Mouse (Mus musculus): Measurements from ENCODE around the gene Fblim1.
A peak's percentile ranks its signal among the peaks of the same experiment; 100 is the strongest.

Gene Fblim1

GRCm38 (mm10) chr4:141624983-141625773 is 19.3 kb upstream of the Fblim1 start:
- peak; percentile 47 for DNase-seq (ENCODE audit: low read depth)

DNA sequence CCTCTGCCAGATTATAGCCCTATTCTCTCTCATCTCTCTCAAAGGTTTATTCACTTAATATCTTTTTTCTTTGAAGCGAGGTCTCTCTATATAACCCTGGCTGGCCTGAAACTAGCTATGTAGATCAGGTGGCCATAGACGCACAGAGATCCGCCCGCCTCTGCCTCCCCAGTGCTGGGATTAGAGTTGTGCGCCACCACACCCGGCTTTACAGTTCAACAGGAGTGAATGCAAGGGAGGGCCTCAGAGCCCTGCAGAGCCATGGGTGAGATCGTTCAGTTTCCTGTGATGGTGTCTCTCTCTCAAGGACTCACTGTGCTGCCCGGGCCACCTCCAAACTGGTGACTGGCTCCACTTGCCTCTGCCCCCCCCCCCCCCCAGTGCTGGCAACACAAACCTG is 18.2 kb upstream of the Fblim1 start:
- no peak for DNase-seq (ENCODE audit: low read depth)

DNA sequence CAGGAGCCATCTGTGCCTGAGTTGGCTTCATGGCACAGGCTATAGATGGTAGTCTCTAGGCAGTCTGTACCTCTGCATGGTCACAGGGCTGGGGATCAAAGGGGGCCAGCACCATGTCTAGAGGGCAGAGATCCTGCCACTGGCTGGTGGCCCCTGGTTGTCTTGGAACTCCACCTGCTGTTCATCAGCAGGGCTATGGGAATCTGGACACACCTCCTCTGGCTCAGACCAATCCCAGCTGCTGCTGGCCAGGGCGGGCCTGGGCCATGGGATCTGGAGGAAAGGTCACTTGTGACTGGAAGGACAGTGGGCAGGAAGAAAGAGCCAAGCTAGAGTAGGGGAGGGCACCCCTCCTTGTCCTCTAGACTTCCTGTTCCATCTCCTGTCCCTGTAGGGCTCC is 17.8 kb upstream of the Fblim1 start, which contains the start of gene Slc25a34:
Gene Slc25a34 (minus strand): TSS at position 156 of the 400 bp plus-strand sequence.
- no peak for DNase-seq (ENCODE audit: low read depth)

DNA sequence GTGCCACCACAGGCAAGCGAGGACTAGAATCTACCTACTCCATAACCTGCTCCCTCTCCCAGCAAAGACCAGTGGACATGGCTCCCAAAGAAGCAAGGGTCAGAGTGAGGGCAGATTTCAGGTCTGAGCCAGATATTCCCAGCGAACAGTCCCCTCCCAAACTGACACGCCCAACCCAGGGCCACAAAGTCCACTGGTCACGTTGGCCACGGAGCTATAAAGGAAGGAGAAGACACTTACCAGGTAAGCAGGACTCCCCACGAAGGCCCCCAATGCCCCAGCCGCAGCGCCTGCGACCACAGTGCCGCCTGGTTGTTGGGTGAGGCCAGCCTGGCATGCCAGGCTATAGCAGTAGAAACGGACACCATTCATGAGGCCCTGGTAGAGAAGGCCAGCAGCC is 17.1 kb upstream of the Fblim1 start:
- no peak for DNase-seq (ENCODE audit: low read depth)

GRCm38 (mm10) chr4:141622580-141622979 is 16.7 kb upstream of the Fblim1 start:
- no peak for DNase-seq (ENCODE audit: low read depth)

DNA sequence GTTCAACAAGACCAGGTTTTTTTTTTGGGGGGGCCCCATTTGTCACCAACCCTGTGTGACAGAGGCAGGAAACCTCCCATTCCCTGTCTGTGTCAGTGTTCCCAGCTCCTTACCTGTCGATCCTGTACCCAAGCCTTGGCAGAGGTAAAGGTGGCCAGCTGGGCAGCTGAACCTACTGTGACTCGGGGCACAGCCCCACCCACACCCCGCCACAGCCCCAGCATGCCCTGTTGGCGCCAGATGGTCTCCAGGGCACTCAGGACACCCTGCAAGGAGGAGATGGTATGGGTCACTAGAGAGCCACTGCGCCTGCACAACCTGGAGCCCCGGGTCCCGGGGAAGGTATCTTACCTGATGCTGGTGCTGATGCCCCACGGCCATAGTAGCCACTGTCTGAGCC is 16.2 kb upstream of the Fblim1 start:
- DNase-seq (ENCODE audit: low read depth) = no peak

DNA sequence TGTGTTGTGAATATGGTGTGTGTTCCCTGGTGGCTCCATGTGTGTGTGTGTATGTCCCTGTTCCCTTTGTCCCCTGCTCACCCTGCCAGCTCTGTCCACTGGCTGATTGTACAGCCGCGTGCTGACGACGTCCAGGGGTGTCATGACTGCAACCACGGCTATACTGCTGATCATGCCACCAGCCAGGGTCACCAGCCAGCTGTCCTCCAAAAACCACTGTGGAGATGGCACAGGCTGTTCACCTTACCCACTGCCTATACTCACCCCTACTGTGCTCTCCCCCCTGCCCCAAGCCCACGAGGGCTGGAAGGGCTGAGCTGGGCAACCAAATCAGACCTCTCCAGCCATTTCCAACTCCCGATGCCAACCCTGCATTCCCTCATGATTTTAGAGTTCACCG is 15.4 kb upstream of the Fblim1 start:
- DNase-seq (ENCODE audit: low read depth) = no peak

GRCm38 (mm10) chr4:141619299-141619883 is 13.5 kb upstream of the Fblim1 start:
- no peak for DNase-seq (ENCODE audit: low read depth)

DNA sequence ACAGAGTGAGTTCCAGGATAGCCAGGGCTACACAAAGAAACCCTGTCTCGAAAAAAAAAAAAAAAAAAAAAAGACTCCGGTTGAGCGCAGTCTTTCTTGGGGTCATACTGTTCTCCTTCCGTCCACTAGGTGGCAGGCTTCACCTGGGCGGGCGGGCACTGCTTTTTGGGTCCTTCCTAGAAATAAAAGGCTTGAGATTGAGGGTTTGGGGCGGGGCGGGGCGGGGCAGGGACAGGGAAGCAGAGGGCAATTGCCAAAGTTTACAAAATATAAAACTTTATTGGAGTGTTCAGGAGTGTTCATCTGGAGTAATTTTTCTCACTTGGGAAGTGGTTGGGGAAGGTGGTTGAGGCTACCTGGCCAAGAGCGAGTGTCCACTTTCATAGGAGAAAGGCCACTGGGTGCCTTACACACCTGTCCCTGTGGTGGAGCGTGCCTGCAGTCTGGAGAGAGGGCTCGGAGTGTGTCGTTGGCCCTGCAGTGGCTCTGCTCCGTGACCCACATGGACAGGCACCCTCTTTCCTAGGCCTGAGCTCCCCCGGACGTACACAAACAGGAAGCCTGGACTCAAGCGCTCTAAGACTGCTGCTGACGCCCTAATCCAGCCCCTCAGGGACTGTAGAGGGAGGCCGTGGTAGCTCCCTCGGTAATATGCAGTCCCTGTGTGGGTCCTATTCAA is 12.8 kb upstream of the Fblim1 start, which contains the start of gene Tmem82:
Gene Tmem82 (minus strand): TSS at position 69 of the 679 bp plus-strand sequence.
- DNase-seq (ENCODE audit: low read depth) = peak; percentile 75

DNA sequence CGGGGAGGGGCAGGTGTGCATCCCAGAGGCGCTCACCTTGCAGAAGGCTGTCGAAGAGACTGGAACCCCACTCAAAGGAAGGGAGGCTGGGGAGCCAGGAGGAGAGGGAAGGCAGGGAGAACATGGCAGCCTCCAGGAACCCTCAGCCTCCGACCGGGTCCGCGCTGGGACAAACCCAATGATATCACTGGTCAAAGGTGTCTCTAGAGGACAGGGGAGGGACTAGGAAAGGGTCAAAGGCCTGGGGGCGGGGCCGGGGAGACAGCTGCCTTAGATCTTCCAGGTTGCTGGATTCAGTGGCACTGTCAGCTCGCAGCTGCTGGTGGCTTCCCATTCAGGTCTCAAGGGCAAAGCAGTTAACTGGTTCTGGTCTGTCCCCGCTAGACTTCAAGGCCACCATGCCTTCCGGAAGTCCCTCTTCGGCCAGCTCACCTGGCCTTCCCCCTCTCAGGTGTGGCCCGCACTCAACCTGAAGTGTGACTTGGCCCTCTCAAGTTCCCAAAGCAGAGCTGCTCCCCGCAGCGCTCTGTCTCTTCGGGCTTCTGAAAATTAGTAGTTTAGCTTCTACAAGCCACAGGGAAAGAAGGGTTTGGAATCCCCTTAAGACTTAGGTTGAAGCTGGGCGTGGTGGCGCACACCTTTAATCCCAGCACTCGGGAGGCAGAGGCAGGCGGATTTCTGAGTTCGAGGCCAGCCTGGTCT is 12.1 kb upstream of the Fblim1 start:
- DNase-seq (ENCODE audit: low read depth) = peak; percentile 51

DNA sequence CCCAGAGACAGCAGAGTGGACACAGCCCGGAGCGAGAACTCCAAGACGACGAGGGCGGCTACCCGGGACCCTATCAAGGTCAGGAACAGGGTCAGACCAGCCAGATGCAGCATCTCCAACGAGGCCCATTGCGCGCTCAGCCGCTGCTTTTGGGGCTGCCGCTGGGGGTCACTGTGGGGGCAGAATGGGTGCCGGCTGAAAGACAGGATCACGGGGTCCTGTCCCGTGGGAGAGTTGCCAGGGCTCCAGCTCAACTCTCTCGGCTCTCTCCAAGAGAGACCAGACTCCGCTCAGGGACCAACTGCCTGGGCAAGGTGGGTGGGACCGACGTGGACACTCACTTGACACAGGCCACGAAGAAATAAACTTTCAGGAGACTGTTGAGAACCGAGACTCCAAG is 11.4 kb upstream of the Fblim1 start:
- DNase-seq (ENCODE audit: low read depth) = peak; percentile 62

DNA sequence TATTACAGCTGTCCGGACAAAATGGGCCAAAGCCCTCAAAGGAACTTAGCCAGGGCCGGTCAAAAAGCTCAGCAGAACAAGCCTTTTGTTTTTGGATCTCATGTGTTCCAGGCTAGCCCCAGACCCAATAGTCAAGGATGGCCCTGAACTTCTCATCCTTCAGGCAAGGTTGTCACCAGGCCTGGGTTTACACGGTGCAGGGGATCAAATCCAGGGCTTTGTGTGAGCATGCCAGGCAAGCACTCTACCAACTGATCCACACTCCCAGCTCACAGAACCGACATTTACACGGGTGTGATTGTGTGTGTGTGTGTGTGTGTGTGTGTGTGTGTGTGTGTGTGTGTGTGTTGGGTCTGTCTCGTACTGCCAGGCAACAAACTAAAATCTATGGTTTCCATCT is 10.9 kb upstream of the Fblim1 start:
- no peak for DNase-seq (ENCODE audit: low read depth)

GRCm38 (mm10) chr4:141614946-141615345 is 9.1 kb upstream of the Fblim1 start:
- DNase-seq (ENCODE audit: low read depth) = no peak

GRCm38 (mm10) chr4:141609538-141609937 is 3.6 kb upstream of the Fblim1 start:
- no peak for DNase-seq (ENCODE audit: low read depth)

- DNase-seq (ENCODE audit: low read depth) = no peak
Measured at GRCm38 (mm10) chr4:141605421-141605820, 475 bp downstream of the Fblim1 start.

GRCm38 (mm10) chr4:141604493-141604892 is 1.4 kb downstream of the Fblim1 start:
- no peak for DNase-seq (ENCODE audit: low read depth)

- no peak for DNase-seq (ENCODE audit: low read depth)
Measured at GRCm38 (mm10) chr4:141603921-141604320, 2.0 kb downstream of the Fblim1 start.

- no peak for DNase-seq (ENCODE audit: low read depth)
Measured at GRCm38 (mm10) chr4:141602523-141603223, 3.2 kb downstream of the Fblim1 start.

DNA sequence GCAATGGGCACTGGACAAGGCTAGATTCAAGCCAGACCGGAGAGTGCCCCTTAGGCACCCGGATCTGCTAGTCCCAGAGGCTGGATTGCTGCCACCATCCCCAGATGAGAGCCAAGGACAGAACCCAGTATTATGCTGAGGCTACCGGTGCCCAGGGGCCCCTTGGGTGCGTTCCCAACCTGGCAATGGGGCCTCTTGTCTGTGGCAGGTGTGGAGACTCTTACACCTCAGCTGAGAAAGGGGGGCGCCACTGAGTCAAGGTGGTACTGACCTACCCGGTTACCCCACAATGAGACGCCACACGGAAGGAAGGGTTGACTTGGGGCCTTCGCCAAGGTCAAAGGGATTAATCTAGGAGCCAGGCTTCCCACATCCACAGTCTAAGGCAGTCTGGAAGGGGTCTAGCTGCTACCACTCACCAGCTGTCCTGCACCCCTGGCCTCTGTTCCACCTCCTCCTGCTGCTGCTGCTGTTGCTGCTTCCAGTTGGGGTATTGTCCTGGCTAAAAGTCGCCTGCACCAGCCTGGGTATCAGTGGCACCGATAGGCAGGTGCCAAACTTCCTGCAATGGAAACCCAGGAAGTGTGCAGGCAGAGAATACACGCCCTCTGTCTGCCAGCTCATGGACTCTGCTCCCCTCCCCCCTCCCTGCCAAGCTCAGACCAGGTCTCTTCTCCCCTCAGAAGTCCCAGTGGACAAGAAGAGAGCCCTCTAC is 4.6 kb downstream of the Fblim1 start:
- DNase-seq (ENCODE audit: low read depth) = no peak

DNA sequence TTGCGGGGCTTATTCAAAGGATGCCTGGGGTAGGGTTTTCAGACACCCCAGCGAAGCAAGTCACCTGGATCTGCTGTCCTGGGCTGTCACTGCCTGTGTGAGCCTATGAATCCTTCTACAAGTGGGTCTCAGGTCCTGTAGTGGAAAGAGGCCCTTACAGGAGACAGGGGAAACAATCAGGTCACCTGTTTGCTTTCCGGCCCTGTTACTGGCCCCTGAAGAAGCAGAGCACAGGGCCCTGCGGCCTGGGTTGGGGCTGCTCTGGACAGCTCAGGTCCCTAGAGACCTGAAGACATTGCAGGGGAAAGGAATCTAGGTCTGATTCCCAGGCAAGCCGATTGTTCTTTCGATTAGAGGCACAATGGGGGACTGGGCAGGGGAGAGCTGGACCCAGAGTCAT is 5.5 kb downstream of the Fblim1 start:
- DNase-seq (ENCODE audit: low read depth) = no peak

All from naive thymus-derived CD4-positive, alpha-beta T cell, adult 2 months (primary cell).